Mouse (Mus musculus): ENCODE measurements around the gene Galm. TPM values are rescaled to one million over a fixed set of nuclear protein-coding genes. Genes with fewer than 3 reads are reported as not detected.

The Galm gene
- polyA plus RNA-seq, 2 experiments: 11.7 to 13.7 TPM

DNA sequence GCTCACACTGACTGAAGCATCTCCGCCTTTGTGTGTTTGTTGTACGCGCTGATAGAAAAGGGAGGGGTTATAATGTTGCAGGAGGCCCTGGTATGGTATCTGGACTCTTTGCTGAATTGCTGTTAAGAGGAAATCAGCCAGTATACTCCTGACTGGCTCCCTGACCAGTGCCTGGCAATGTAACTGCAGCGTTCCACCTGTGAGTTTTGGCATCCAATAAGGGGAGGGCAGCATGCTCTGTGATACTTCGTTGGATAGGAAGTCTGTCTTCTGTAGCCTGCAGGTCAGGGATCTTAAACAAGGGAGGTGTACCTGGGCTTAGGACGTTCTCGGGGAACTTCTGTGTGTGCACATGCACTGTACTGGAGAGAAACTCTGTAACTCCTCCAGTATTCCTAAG lies 43.7 kb downstream of the Galm start:
- Histone ChIP-seq H3K4me3 (replicated peaks; ENCODE audit: low read length) (no peak overlapping the region), H3K27me3 (ENCODE audit: control insufficient read depth, insufficient read depth, low read length) (no peaks in the 10 kb centered on the region), H3K9ac (ENCODE audit: low read depth, low read length, severe bottlenecking) (no peak overlapping the region), H3K4me2 (replicated peaks; ENCODE audit: low read depth, low read length, severe bottlenecking) (no peak overlapping the region), H3K36me3 (ENCODE audit: control insufficient read depth, insufficient read depth, low read length) (no peaks in the 10 kb centered on the region), H3K27ac (replicated peaks; ENCODE audit: low read depth, low read length) (no peak overlapping the region), H3K9me3 (ENCODE audit: control insufficient read depth, low read length) (no peaks in the 10 kb centered on the region), H3K4me1 (ENCODE audit: control insufficient read depth, insufficient read depth, low read length) (peaks cover 24% of the 10 kb centered on the region)
- DNase-seq (ENCODE audit: low spot score): no peak
- WGBS: 92% methylated on average over 7 of the region's 7 CpGs
- TF ChIP-seq POLR2A (IDR thresholded peaks at IDR 0.05; ENCODE audit: borderline replicate concordance, extremely low read depth, insufficient read depth, insufficient read length): no peak
- ATAC-seq (ENCODE audit: low FRiP score, low read depth): no peak

GRCm38 (mm10) chr17:80171948-80172347 lies 44.7 kb downstream of the Galm start:
- no peak for TF ChIP-seq POLR2A (IDR thresholded peaks at IDR 0.05; ENCODE audit: borderline replicate concordance, extremely low read depth, insufficient read depth, insufficient read length)
- Histone ChIP-seq H3K4me2 (replicated peaks; ENCODE audit: low read depth, low read length, severe bottlenecking) (no peak overlapping the region), H3K9ac (ENCODE audit: low read depth, low read length, severe bottlenecking) (no peak overlapping the region), H3K27me3 (ENCODE audit: control insufficient read depth, insufficient read depth, low read length) (no peaks in the 10 kb centered on the region), H3K27ac (replicated peaks; ENCODE audit: low read depth, low read length) (no peak overlapping the region), H3K4me3 (replicated peaks; ENCODE audit: low read length) (no peak overlapping the region), H3K4me1 (ENCODE audit: control insufficient read depth, insufficient read depth, low read length) (peaks cover 22% of the 10 kb centered on the region), H3K36me3 (ENCODE audit: control insufficient read depth, insufficient read depth, low read length) (no peaks in the 10 kb centered on the region), H3K9me3 (ENCODE audit: control insufficient read depth, low read length) (no peaks in the 10 kb centered on the region)
- no peak for ATAC-seq (ENCODE audit: low FRiP score, low read depth)
- WGBS: 94% methylated on average over 4 of the region's 4 CpGs
- DNase-seq (ENCODE audit: low spot score): no peak

- no peaks in the 10 kb centered on the region for H3K27me3 ChIP-seq (ENCODE audit: control insufficient read depth, insufficient read depth, low read length)
- TF ChIP-seq POLR2A (IDR thresholded peaks at IDR 0.05; ENCODE audit: borderline replicate concordance, extremely low read depth, insufficient read depth, insufficient read length): no peak
- ATAC-seq (ENCODE audit: low FRiP score, low read depth) (no peak), DNase-seq (ENCODE audit: low spot score) (no peak)
- no peak overlapping the region for H3K4me2 ChIP-seq (replicated peaks; ENCODE audit: low read depth, low read length, severe bottlenecking)
- peaks cover 15% of the 10 kb centered on the region for H3K4me1 ChIP-seq (ENCODE audit: control insufficient read depth, insufficient read depth, low read length)
- H3K4me3 ChIP-seq (replicated peaks; ENCODE audit: low read length): no peak overlapping the region
- no peak overlapping the region for H3K9ac ChIP-seq (ENCODE audit: low read depth, low read length, severe bottlenecking)
- no peak overlapping the region for H3K27ac ChIP-seq (replicated peaks; ENCODE audit: low read depth, low read length)
- H3K9me3 ChIP-seq (ENCODE audit: control insufficient read depth, low read length): no peaks in the 10 kb centered on the region
- no peaks in the 10 kb centered on the region for H3K36me3 ChIP-seq (ENCODE audit: control insufficient read depth, insufficient read depth, low read length)
- WGBS: 90% methylated on average over 5 of the region's 5 CpGs
These were observed 45.5 kb downstream of the Galm start for GRCm38 (mm10) chr17:80172761-80173160.

DNA sequence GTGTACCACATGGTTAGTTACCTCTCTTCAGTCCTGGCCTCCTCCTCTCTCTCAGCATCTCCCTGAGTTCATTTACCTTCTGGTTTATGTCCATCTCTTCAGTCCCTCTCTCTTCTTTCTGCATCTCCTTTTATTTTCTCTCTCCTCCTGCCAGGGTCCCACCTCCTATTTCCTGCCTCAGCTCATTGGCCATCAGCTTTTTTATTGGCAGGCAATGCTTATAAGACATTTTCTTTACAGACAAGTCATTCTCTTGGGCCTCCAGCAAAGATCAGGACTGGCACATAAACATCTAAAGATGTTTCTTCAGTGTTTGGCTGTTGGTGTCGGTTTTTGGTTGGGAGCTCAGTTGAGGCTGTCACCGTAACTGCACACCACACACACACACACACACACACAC lies 46.4 kb downstream of the Galm start:
- H3K9me3 ChIP-seq (ENCODE audit: control insufficient read depth, low read length): no peaks in the 10 kb centered on the region
- H3K36me3 ChIP-seq (ENCODE audit: control insufficient read depth, insufficient read depth, low read length): no peaks in the 10 kb centered on the region
- 80% methylated on average over 2 of the region's 2 CpGs for WGBS
- no peak overlapping the region for H3K9ac ChIP-seq (ENCODE audit: low read depth, low read length, severe bottlenecking)
- peaks cover 5% of the 10 kb centered on the region for H3K4me1 ChIP-seq (ENCODE audit: control insufficient read depth, insufficient read depth, low read length)
- no peak for TF ChIP-seq POLR2A (IDR thresholded peaks at IDR 0.05; ENCODE audit: borderline replicate concordance, extremely low read depth, insufficient read depth, insufficient read length)
- H3K4me2 ChIP-seq (replicated peaks; ENCODE audit: low read depth, low read length, severe bottlenecking): no peak overlapping the region
- ATAC-seq (ENCODE audit: low FRiP score, low read depth) (no peak), DNase-seq (ENCODE audit: low spot score) (no peak)
- no peak overlapping the region for H3K27ac ChIP-seq (replicated peaks; ENCODE audit: low read depth, low read length)
- no peak overlapping the region for H3K4me3 ChIP-seq (replicated peaks; ENCODE audit: low read length)
- no peaks in the 10 kb centered on the region for H3K27me3 ChIP-seq (ENCODE audit: control insufficient read depth, insufficient read depth, low read length)

- whole genome bisulfite sequencing: 88% methylated on average over 3 of the region's 3 CpGs
- no peak for DNase-seq (ENCODE audit: low spot score)
These were observed 46.9 kb downstream of the Galm start for GRCm38 (mm10) chr17:80174146-80174545.

More at GRCm38 (mm10) chr17:80174146-80174545, 46.9 kb downstream of the Galm start:
- H3K36me3 ChIP-seq (ENCODE audit: control insufficient read depth, insufficient read depth, low read length): no peaks in the 10 kb centered on the region
- no peak overlapping the region for H3K4me2 ChIP-seq (replicated peaks; ENCODE audit: low read depth, low read length, severe bottlenecking)
- no peak for TF ChIP-seq POLR2A (IDR thresholded peaks at IDR 0.05; ENCODE audit: borderline replicate concordance, extremely low read depth, insufficient read depth, insufficient read length)
- no peaks in the 10 kb centered on the region for H3K27me3 ChIP-seq (ENCODE audit: control insufficient read depth, insufficient read depth, low read length)
- no peaks in the 10 kb centered on the region for H3K9me3 ChIP-seq (ENCODE audit: control insufficient read depth, low read length)
- ATAC-seq (ENCODE audit: low FRiP score, low read depth): no peak
- peaks cover under 1% of the 10 kb centered on the region; the same call in 1 of the 2 replicates for H3K4me1 ChIP-seq (ENCODE audit: control insufficient read depth, insufficient read depth, low read length)
- no peak overlapping the region for H3K4me3 ChIP-seq (replicated peaks; ENCODE audit: low read length)
- no peak overlapping the region for H3K9ac ChIP-seq (ENCODE audit: low read depth, low read length, severe bottlenecking)
- H3K27ac ChIP-seq (replicated peaks; ENCODE audit: low read depth, low read length): no peak overlapping the region

All from limb, embryonic 14.5 days (tissue).